Mouse (Mus musculus): ENCODE data around the gene Ift57.

DNA sequence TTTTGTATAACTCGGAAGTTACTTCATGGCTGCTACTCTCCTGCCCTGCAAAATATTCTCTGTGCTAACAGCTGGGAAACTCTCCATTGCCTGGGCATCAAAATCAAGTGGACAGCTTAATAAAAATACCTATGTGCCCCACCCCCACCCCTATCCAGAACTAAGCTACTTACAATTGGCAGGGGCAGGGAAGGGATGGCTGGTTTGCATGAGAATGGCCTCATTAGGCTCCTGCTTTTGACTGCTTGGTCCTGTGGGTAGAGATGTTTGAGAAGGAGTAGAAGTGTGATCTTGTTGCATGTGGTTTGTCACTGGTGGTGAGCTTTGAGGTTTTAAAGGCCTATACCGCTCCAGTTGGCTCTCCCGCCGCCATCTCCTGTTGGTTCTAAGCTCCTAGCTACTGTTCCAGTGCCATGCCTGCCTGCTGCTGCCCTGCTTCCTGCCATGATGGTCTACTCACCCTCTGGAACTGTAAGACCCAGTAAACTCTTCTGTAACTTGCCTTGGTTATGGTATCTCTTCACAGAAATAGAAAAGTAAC, 69.5 kb downstream of the Ift57 start:
- TF ChIP-seq MAFK (IDR thresholded peaks at IDR 0.05; ENCODE audit: insufficient read depth, low read depth, low read length) (no peak), CHD2 (IDR thresholded peaks at IDR 0.05; ENCODE audit: low read depth, low read length) (no peak)
